Mouse (Mus musculus) ES-Bruce4 (cell line): Measurements from ENCODE around the gene Miga2.

ENCODE experiments used
- CTCF ChIP-seq: IDR thresholded peaks from one replicate; pipeline ENCODE4 v1.8.1; 2011; ENCODE audit warnings: low read depth, low read length
- POLR2A ChIP-seq: IDR thresholded peaks from one replicate; pipeline ENCODE4 v1.8.1; 2011; ENCODE audit warnings: low read length; ENCODE audit not compliant: insufficient read depth

DNA sequence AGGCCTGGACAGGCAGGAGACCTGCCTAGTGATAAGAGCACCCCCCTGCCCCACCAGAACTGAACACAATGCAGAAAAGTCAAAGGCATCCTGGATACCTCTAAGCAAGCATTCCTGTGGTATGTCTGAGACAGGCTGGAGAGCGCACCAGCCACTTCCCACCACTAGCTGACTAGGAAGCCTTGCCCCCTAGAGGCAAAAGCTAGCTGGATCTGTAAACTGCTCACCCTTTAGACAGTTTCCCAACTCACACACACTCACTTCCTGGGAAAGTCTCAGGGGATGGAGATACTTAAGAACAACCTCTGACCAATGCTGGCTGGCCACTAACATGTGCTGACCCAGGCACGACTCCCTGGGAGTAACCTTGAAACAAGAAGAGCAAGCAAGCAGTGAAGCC is 12.9 kb upstream of the Miga2 start:
- TF ChIP-seq POLR2A, result no peak
- no peak for TF ChIP-seq CTCF
